Mouse (Mus musculus) ZHBTc4 (cell line): Measurements from ENCODE around the gene Casc3.
"Not testable (repeated sequence)": the region's sequence is repeated elsewhere in the genome, so short reads cannot be mapped to it uniquely, and the experiment has no call there.

Source experiments
- DNase-seq: peaks from one replicate; pipeline ENCODE4 v3.0.0-alpha.2; 2011; ENCODE audit warnings: low read depth, low spot score

The Casc3 gene

GRCm38 (mm10) chr11:98789219-98789807 is 15.4 kb upstream of the Casc3 start:
- no peak for DNase-seq

GRCm38 (mm10) chr11:98789824-98790223 is 14.9 kb upstream of the Casc3 start:
- no peak for DNase-seq

GRCm38 (mm10) chr11:98790631-98791205 is 14.0 kb upstream of the Casc3 start:
- DNase-seq, result no peak

- no peak for DNase-seq
Measured at GRCm38 (mm10) chr11:98791448-98791847, 13.3 kb upstream of the Casc3 start.

GRCm38 (mm10) chr11:98792081-98792480 is 12.6 kb upstream of the Casc3 start:
- DNase-seq, result peak; percentile 92

- peak; percentile 68 for DNase-seq
Measured at GRCm38 (mm10) chr11:98794469-98795014, 10.2 kb upstream of the Casc3 start.

- DNase-seq, result peak; percentile 87
Measured at GRCm38 (mm10) chr11:98795015-98795713, 9.5 kb upstream of the Casc3 start, which contains the start of gene Msl1. TSS of gene Msl1 (plus strand) at chr11:98795516.

GRCm38 (mm10) chr11:98795714-98796514 is 8.8 kb upstream of the Casc3 start:
- no peak for DNase-seq

- DNase-seq, result peak; percentile 76
Measured at GRCm38 (mm10) chr11:98796515-98797216, 8.0 kb upstream of the Casc3 start.

GRCm38 (mm10) chr11:98797306-98797705 is 7.4 kb upstream of the Casc3 start:
- no peak for DNase-seq

- no peak for DNase-seq
Measured at GRCm38 (mm10) chr11:98797909-98798308, 6.8 kb upstream of the Casc3 start.

GRCm38 (mm10) chr11:98808417-98808816 is 3.7 kb downstream of the Casc3 start:
- no peak for DNase-seq

GRCm38 (mm10) chr11:98809457-98810290 is 5.0 kb downstream of the Casc3 start:
- DNase-seq, result peak; percentile 99

GRCm38 (mm10) chr11:98810686-98811085 is 6.0 kb downstream of the Casc3 start:
- no peak for DNase-seq

- no peak for DNase-seq
Measured at GRCm38 (mm10) chr11:98816706-98817239, 12.1 kb downstream of the Casc3 start.

GRCm38 (mm10) chr11:98820968-98821367 is 16.3 kb downstream of the Casc3 start:
- DNase-seq, result no peak

- DNase-seq, result not testable (repeated sequence)
Measured at GRCm38 (mm10) chr11:98826071-98826470, 21.4 kb downstream of the Casc3 start.

- no peak for DNase-seq
Measured at GRCm38 (mm10) chr11:98827877-98828276, 23.2 kb downstream of the Casc3 start.

GRCm38 (mm10) chr11:98829091-98829775 is 24.5 kb downstream of the Casc3 start:
- peak; percentile 67 for DNase-seq
